Mouse (Mus musculus): ENCODE data around the gene Terf2.
A peak's percentile ranks its signal among the peaks of the same experiment; 100 is the strongest.

The Terf2 gene

DNA sequence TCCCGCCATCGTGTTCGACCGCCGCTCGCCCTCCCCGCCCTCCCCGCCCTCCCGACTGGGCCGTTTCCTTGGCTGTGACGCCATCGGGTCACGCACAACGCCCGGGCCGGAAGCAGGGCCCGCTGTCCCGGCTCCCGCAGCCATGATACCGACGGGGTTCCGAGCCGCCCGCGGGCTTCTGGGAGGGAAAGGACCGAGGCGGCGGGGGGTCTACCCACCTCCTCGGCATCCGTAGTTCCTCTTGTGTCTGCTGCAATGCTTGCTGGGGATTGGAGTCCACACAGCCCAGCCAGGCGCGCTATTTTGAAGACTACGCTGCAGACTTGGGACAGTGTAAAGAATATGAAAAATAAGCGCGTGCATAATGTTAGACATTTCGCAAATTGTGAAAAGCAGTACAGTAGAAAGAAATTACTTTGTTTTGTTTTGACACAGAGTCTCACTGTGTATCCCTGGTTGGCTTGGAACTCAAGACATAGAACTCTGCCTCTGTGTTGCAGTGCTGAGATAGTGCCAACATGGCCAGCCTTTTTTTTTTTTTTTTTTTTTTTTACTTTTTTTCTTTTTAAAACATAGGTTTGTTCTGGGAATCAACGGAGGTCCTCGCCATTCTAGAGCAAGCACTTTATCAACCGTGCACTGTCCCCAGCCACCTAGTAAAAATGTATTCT lies at the start of gene Terf2:
Gene Terf2 (minus strand): TSS at position 182 of the 671 bp plus-strand sequence.
- peak; percentile 80 for DNase-seq (ENCODE audit: low read depth, low spot score)

DNA sequence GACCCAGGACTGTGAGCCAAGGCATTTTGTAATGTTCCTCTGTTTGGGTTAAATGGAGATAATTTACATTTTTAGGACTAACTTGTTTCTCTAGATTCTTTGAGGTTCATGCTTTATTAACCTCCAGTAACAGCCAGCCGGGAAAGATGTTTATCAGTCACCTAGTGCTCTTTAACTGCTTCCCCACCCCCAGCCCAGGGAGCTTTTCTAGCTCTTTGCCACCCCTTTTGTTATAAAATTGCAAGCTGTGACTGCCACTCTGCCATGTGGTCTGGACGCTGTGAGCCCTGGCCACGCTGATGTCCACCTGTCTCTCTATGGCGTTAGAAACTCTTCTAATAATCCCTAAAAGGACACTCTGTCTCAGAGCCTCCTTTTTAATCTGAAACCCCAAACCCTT lies 47.2 kb upstream of the Terf2 start:
- DNase-seq (ENCODE audit: low read depth, low spot score), result no peak

DNA sequence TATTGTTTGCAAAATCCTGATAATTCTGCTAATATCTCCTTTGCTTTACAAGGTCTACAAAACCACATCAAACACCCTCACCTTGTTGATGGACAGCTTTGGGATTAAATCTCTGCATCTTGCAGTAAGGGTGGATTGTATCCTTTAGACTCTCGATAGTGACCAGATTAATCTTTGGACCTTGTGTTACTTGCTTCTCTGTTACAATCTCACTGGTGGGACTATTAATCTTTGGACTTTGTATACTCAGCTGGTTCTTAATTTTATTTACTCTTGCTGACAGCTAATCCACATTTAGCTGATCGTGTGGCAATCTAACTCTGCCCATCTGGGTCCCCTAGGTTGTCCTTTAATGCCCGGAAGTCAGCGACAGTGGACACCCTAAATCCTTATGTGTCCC lies 46.2 kb upstream of the Terf2 start:
- DNase-seq (ENCODE audit: low read depth, low spot score), result no peak

DNA sequence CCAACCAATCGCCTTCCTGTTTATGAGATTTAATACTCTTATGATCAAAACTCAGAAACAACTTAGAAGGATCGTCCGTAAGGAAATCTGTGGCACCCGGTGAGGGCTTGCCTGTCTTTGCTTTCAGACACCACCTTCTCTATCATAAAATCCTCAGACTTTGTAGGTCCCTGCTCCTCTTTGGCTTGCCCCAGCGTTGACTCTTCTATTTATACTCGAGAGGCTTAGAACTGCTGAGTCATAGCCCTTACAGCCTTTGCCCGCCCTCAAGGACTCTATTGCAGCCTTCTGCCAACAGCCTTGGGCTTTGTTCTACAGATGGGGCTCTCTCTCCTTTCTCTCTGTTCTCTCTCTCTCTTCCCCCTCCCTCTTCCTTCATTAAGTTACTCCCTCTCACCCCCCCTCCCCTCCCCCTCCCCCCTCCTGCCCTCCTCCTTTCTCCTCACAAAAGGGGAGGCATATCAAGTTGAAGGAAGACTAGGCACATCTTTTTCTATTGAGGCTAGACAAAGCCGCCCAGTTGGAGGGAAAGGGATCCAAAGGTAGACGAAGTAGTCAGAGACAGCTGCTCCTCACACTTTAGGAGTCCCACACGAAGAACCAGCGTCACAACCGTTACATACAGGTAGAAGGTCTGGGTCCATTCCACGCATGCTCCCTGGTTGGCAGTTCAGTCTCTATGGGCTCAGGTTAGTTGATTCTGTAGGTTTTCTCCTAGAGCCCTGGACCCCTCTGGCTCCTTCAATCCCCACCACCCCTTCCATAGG lies 43.5 kb upstream of the Terf2 start:
- DNase-seq (ENCODE audit: low read depth, low spot score), result no peak

DNA sequence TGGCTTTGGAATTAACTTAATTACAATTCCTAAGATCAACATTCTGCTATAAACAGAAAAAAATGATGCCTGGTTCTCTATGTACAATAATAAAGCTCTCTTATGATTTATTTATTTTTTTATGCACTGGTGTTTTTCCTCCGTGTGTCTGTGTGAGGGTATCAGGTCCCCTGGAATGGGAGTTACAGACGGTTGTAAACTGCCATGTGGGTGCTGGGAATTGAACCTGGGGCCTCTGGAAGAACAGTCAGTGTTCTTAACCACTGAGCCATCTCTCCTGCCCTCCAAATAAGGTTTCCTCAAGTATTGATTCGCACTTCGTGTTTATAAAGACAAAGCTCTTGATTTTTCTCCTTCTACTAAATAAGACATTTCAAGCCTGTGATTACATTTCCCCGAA lies 42.0 kb upstream of the Terf2 start:
- DNase-seq (ENCODE audit: low read depth, low spot score), result no peak

DNA sequence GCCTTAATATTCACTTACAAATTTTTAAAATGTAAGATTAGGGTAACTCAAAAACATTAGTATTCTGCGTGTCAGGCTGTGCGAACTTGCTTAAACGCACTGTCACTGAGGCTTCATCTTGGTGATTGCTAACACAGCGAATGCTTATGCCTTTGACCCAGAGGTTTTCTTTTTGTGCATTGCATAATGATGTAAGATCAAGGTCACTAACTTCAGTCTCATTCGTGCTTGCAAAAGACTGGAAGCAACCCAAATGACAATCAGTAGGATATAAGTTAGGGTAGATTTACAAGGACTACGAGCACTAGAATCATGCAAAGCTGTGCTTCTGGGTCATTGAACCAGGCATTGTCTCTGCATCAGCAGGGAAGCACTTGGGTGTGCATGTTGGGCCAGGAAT lies 41.2 kb upstream of the Terf2 start:
- DNase-seq (ENCODE audit: low read depth, low spot score), result no peak

DNA sequence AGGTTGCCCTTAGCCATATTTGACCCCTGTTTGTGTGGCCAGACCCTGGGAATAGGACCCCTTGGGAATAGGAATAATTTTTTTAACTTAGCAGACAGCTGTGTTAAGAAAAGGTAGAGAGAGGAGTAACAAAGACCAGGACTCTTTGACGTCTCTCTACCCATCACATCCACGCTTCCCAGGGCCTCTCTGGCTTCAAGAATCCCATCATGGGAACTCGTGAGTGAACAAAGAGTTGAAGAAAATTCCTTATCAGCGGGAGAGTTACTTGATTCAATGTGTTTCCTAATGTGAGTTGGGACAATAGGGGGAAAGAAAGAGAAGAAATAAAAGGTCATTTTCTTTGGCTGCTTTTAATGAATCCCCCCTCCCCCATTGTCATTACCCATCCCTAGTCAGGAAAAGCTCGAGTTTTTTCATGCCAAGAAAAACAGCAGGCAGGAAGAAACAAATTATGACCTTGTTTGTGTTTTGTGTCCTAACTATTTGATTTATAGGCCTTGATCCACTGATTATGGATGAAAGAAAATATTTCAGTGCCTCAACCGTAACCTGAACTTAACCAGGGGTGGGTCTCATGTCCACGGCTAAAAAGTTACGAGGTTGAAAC lies 39.8 kb upstream of the Terf2 start:
- no peak for DNase-seq (ENCODE audit: low read depth, low spot score)

DNA sequence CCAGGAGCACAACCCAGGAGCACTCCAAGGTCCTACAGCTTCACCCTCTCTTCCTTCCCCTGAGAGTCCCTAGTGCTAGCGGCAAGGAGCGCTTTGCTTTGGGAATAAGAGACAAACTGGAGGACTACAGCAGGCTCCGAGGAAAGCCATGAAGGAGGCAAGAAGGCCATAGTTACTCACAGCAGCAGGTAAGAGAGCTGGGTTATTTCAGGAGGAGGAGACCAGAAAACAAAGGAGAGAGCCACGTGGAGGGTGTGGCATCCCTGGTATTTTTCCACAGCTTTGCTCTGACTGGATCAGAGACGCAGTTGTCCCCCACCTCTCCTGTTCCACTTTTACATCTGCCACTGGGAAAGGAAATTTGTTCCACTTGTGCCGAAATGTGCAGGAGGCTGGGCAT lies 37.5 kb upstream of the Terf2 start:
- no peak for DNase-seq (ENCODE audit: low read depth, low spot score)

DNA sequence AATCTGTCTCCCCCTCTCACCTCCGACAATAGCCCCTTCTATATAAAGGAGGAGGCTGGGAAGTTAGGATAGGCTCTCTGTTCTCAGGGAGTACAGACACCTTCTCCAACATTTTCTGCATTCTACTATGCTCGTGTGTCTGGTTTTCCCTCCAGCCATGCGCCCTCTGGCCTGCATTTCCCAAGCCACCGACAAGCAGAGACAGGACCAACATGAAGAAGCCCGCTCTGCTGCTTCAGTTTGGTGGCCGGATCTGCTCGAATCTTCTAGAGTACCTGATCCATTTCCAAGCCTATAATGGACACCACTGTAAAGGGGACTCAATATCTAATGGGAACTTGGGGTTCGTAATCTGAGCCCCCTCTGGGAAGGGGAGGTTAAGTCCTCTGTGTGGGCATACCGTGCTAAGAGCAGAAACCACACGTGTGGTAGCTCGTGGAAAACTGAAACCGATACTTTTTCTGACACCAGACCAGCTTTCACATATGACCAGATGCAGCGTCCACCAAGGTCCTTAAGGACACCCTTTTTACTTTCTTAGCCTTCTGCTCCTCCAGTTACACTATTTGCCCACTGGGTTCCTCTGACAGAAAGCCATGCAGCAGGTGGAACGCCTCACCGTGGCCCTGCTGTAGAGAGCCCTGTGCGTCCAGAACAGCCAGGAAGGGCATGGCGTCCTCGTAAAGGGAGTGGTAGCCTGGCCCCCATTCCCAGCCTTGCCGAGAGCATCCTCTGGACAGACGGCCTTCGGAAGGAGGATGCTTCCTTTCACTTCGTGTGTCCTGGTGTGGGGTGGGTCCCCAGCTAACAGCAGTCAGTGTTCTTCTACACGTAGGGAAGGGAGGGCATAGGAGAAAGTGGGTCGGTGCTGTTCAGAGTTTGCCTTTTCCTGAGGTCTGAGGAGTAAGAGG lies 36.5 kb upstream of the Terf2 start:
- no peak for DNase-seq (ENCODE audit: low read depth, low spot score)

DNA sequence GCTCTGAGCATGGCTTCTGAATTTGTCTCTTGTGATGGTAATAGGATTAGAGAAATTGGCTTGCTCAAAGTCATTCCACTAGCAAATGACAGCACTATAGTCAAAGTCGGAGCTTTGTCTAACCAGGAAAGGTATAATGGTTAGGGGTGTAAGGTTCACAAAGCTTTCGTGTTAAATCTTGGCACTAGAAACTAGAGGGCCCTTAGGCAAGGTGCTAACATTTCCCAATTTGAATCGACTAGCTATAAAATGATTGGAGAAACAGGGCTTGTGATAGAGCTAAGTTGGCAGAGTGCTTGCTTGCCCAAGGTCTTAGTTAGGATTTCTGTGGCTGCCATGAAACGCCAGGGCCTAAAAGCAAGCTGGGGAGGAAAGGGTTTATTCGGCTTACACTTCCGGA lies 33.7 kb upstream of the Terf2 start:
- no peak for DNase-seq (ENCODE audit: low read depth, low spot score)

DNA sequence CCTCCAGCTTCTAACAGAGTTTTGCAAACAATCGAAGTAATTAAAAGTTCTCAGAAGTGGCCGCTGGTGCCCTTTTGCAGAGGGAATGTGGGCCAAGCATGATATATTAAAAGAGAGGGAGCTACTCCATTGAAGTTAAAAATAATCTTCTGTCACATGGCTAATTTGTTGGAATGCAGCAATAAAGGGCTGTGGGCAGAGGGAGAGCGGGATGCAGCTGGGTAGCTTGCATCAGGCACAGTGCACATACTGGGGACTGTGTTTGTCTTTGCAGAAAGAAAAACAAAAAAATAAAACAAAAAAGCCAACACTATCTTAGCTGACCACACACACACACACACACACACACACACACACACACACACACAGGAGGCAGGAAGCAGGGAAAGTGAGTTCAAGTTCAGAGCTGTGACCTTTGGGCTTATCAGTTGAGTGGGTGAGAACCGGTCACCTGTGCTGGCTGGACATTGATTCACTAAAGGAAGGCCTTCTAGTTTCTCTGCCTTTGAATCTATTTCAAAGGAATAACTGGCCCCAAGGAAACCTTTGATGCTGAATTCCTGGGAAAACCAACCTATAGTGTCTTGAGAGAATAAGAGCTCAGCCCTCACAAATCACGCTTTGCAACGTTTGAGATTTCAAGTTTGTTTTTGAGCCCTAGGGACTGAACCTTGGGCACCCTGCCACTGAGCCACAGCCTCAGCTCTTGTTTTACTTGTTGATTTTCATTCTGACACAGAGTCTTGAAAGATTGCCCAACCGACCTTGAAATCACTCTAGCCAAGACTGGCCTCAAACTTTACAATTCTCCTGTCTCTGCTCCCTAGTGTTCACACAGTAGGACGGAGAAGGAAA lies 33.1 kb upstream of the Terf2 start:
- DNase-seq (ENCODE audit: low read depth, low spot score), result no peak

DNA sequence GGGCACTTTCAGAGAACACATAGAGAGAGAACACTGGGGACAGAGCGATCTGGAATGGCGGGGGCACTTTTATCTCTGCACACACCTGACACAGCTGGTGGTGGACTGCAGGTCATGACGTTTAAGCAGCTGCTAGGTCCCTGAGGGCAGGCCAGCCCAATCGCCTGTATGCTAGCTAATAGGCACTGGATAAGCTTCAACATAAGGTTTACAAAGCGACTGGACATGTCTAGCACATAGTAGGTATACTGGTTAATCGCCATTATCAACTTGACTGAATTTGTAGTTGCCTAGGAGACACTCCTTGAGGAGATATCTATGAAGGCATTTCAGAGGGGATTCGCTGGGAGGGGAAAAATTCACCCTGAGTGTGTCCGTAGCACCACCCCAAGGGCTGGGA lies 28.0 kb upstream of the Terf2 start:
- DNase-seq (ENCODE audit: low read depth, low spot score), result no peak

DNA sequence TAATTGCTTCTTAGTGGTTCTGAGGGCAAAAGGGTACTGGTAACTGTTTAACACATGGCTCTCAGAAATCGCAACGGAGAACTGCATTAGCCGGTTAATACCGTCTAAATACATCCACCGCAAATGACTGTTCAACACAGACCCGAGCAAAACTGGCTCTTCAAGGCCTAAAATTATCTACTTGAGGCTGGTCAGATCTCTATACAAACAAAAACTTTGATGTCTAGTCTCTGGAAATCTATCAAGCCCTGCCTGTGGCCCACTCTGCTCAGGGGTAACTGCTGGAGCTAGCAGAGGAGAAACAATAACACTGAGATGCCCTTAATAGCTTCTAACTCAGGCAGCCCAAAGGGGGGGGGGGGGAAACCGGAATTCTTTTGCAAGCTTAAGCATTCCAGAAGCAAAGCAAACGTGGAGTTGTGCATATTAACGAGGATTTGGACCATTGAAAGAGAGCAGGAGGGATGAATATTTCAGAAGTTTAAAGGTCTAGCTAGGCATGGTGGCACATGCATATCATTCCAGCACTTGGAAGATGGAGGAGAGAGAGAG lies 26.8 kb upstream of the Terf2 start:
- DNase-seq (ENCODE audit: low read depth, low spot score), result no peak

DNA sequence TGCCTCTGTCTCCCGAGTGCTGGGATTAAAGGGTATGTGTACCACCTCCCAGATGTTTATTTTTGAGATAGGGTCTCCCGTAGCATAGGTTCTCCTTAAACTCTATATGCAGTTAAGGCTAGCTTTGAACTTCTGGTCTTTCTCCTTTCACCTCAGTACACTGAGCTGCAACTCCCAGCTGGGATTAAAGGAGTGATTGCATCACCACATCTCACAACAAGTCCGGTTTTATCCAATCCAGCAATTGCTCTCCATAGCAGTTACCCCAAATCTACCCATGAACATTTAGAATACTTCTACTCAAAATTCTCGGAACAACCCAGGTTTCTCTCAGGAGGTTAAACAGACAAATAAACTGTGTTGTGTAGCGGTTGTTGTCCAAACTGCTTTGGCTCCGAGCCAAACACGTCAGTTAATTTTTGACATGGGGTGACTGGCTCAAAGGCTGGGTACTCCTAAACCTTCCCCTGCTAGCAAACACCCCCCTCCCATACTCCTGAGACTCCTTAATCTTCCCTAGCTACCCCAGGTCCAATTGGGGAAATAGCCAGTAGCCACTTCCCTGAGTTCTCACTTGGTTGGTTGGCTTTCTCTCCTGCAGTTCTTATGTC lies 25.4 kb upstream of the Terf2 start:
- DNase-seq (ENCODE audit: low read depth, low spot score), result no peak

DNA sequence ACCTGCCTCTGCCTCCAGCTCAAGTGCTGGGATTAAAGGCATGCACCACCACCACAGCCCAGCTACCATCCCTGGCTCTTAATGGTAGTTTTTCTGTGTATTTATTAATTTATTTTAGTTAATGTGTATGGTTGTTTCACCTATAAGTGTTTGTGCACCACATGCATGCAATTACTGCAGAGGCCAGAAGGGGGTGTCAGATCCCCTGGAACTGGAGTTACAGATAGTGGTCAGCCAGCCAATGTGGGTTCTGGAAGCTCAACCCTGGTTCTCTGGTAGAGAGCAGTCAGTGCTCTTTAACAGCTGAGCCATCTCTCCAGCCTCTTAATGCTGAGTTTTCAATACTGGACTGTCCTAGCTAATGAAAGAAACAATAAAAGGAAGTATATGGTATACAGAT lies 24.5 kb upstream of the Terf2 start:
- no peak for DNase-seq (ENCODE audit: low read depth, low spot score)

DNA sequence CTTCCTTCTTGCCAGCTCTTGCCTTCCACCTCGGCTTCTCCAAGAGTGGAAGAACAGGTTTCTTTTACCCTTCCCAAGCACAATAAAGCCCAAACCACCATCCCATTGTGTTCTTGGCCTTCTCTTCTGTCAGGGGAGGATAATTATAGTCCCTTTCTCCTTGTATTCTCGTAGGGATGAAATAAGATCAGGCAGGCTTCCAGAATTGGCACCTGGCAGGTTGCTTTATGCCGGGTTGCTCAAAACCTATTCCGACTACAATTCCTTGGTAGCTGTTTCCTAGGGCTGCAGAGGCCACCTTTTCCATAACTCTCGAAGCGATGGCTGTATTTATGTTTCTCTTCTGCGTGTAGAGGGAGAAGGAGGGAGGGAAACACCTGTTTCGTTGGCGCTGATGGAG lies 23.1 kb upstream of the Terf2 start:
- no peak for DNase-seq (ENCODE audit: low read depth, low spot score)

DNA sequence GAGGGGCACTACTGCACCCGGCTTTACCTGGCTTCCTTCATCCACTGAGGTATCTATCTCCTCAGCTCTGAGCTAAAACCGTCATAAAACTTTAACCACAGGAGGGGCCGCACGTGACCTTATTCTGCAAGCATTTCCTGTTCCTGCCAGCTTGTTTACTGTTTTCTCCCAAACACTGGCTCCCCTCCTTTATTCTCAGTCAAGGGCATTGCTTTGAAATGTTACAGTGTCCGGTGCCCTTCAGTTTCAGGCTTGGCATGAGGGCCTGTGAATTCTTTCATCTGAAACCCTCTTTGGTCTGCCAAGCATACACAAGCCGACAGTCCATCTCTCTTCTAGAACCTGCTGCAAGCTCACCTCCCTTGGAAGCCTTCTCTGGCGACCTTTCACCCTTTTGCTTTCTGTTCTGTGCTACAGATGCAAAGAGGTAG lies 22.5 kb upstream of the Terf2 start:
- DNase-seq (ENCODE audit: low read depth, low spot score), result no peak

DNA sequence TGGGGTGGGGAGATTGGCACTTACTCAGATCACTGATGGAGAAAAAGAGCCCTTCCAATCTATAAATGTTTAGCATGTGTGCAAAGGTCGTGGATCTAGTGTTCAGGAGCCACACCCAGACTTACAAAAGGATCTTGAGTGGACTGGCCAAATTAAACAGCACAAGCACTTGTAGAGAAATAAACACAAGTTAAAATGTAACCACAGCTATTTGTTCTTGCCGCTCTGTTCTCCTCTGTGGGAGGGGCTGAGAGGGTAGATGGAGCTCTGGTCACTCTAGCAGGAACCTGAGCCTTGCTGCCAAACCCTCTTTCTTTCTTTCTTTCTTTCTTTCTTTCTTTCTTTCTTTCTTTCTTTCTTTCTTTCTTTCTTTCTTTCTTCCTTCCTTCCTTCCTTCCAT lies 20.7 kb upstream of the Terf2 start:
- no peak for DNase-seq (ENCODE audit: low read depth, low spot score)

DNA sequence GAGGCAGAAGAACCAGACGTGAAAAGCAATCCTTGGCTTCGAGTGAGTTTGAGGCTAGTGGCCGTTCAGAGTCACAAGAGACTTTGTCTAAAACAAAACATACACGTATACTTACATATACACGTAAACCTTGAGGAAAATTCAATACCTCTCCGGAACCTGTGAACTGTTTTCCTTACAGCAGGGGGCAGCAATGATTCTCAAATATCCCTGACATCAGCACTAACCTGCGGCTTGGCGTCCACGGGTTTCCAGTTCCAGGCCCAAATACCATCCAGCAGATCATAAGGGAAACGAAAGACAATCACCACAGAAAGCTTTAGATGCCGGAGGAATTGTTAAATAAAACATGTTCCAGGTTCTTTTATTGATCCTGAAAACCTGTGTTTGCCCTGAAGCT lies 19.7 kb upstream of the Terf2 start:
- peak; percentile 53 for DNase-seq (ENCODE audit: low read depth, low spot score)

DNA sequence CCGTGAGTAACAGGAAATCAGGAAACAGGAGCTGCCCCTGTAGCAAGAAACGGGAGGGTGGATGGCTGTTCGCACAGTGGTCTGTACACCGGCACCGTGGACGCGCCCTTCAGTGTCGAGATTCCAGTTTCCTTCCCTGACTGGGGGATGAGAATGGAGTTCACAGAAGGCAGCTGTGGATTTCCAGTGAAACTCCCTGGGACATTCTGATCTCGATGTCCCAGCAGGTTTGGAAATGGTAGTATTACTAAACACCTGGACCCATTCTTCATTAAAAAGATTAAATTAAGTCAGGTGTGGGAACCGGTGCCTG lies 18.6 kb upstream of the Terf2 start:
- no peak for DNase-seq (ENCODE audit: low read depth, low spot score)
